Mouse (Mus musculus): ENCODE data around the gene Ube2f. TPM values are rescaled to one million over a fixed set of nuclear protein-coding genes. Genes with fewer than 3 reads are reported as not detected.

Ube2f gene
- total RNA-seq, 2 experiments from 2014 or later = 49.6 to 55.2 TPM

Other genes with a start within 250 kb of the Ube2f start
- not detected for gene Rbm44, start 105.2 kb upstream of the Ube2f start, total RNA-seq (2021)
- 10 to 100 TPM; 37.4 to 43.2 TPM for gene Ramp1, start 70.5 kb upstream of the Ube2f start, total RNA-seq (2021)
- gene Scly, start 48.0 kb downstream of the Ube2f start, total RNA-seq (2021) = 10 to 100 TPM; 12.0 to 12.8 TPM
- gene Espnl, start 71.8 kb downstream of the Ube2f start, total RNA-seq (2021) = under 1 TPM; 0.07 to 0.09 TPM
- gene Klhl30, start 100.7 kb downstream of the Ube2f start, total RNA-seq (2021) = not detected
- under 1 TPM; 0.18 to 0.57 TPM for gene Erfe, start 116.1 kb downstream of the Ube2f start, total RNA-seq (2021)
- 10 to 100 TPM; 60.1 to 78.9 TPM for gene Ilkap, start 148.5 kb downstream of the Ube2f start, total RNA-seq (2021)
- 10 to 100 TPM; 31.4 to 36.0 TPM for gene Hes6, start 163.7 kb downstream of the Ube2f start, total RNA-seq (2021)
- gene Per2, start 209.0 kb downstream of the Ube2f start, total RNA-seq (2021) = 10 to 100 TPM; 16.1 to 18.6 TPM
- 10 to 100 TPM; 12.9 to 14.9 TPM for gene Traf3ip1, start 244.3 kb downstream of the Ube2f start, total RNA-seq (2021)